Mouse (Mus musculus) colon, adult 2 months (tissue): Measurements from ENCODE around the gene Gm15128. TPM values are rescaled to one million over a fixed set of nuclear protein-coding genes. Genes with fewer than 3 reads are reported as not detected.

Experiments used
- polyA plus RNA-seq: library from polyadenylated mRNA; depleted of rRNA; stranded (reverse); fragments of >200 nt; gene quantifications from 2 replicates; pipeline ENCODE4 v1.2.3, GENCODE M21; 2012; rRNA removed

Gm15128 gene
- polyA plus RNA-seq = not detected in 2 replicates

DNA sequence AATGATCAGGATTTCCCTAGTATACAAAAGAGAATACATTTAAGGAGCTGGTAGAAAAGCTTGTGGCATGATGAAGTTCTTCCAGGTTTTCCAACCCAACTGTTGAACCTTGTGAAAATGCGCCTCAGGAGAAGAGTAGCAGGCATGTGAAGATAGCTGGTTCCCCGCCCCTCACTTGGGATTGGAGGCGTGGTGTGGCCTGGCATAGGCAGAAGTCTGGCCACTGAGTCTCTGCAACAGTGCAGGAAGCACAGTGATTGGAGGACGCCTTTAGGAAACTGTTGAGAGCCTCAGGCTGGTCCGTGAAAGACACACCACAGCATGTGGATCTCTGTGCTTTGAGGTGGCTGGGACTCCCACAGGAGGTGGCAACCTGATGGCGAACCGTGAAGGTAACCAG is at the start of gene Gm15128:
Gene Gm15128, plus strand, starts transcription at position 301 of the 400 bp plus-strand sequence.

Other genes with a start within 250 kb of the Gm15128 start
- gene Lrch2, start 211.9 kb upstream of the Gm15128 start, polyA plus RNA-seq = 0.45 and 0.64 TPM in 2 replicates
- not detected in 2 replicates for gene Gm15080, start 227.0 kb downstream of the Gm15128 start, polyA plus RNA-seq